Mouse (Mus musculus): ENCODE measurements at regions not wholly inside any gene's neighbourhood (a gene's known extent, or its start where the extent isn't known, plus 50 kb on each side); places are given as distances from the start of the nearest gene placed in this dataset.

GRCm38 (mm10) chr9:116511450-116511849 lies 336.3 kb upstream of the Tgfbr2 start:
- peak; percentile 10 for DNase-seq

GRCm38 (mm10) chr9:116507756-116508155 lies 332.6 kb upstream of the Tgfbr2 start:
- no peak for DNase-seq

GRCm38 (mm10) chr9:116502831-116503230 lies 327.7 kb upstream of the Tgfbr2 start:
- DNase-seq: no peak

- DNase-seq: no peak
Measured at GRCm38 (mm10) chr9:116500951-116501350, 325.8 kb upstream of the Tgfbr2 start.

GRCm38 (mm10) chr9:116491227-116491626 lies 316.1 kb upstream of the Tgfbr2 start:
- no peak for DNase-seq

- DNase-seq: peak; percentile 22
Measured at GRCm38 (mm10) chr9:116489787-116490186, 314.6 kb upstream of the Tgfbr2 start.

- DNase-seq: no peak
Measured at GRCm38 (mm10) chr9:116489273-116489672, 314.1 kb upstream of the Tgfbr2 start.

- no peak for DNase-seq
Measured at GRCm38 (mm10) chr9:116477309-116477708, 302.1 kb upstream of the Tgfbr2 start.

- no peak for DNase-seq
Measured at GRCm38 (mm10) chr9:116475206-116475955, 300.2 kb upstream of the Tgfbr2 start.

GRCm38 (mm10) chr9:116472855-116473254 lies 297.7 kb upstream of the Tgfbr2 start:
- no peak for DNase-seq

- no peak for DNase-seq
Measured at GRCm38 (mm10) chr9:116468569-116469250, 293.6 kb upstream of the Tgfbr2 start.

- no peak for DNase-seq
Measured at GRCm38 (mm10) chr9:116466336-116466735, 291.2 kb upstream of the Tgfbr2 start.

GRCm38 (mm10) chr9:116464626-116465025 lies 289.5 kb upstream of the Tgfbr2 start:
- no peak for DNase-seq

- DNase-seq: no peak
Measured at GRCm38 (mm10) chr9:116462232-116462631, 287.1 kb upstream of the Tgfbr2 start.

- DNase-seq: no peak
Measured at GRCm38 (mm10) chr9:116460022-116460421, 284.9 kb upstream of the Tgfbr2 start.

GRCm38 (mm10) chr9:116452050-116452449 lies 276.9 kb upstream of the Tgfbr2 start:
- DNase-seq: no peak

- no peak for DNase-seq
Measured at GRCm38 (mm10) chr9:116450829-116451228, 275.7 kb upstream of the Tgfbr2 start.

GRCm38 (mm10) chr9:116447734-116448133 lies 272.6 kb upstream of the Tgfbr2 start:
- DNase-seq: no peak

- DNase-seq: no peak
Measured at GRCm38 (mm10) chr9:116438580-116438979, 263.4 kb upstream of the Tgfbr2 start.

- no peak for DNase-seq
Measured at GRCm38 (mm10) chr9:116434414-116434813, 259.3 kb upstream of the Tgfbr2 start.

- no peak for DNase-seq
Measured at GRCm38 (mm10) chr9:116429061-116429460, 253.9 kb upstream of the Tgfbr2 start.

GRCm38 (mm10) chr9:116428475-116428874 lies 253.3 kb upstream of the Tgfbr2 start:
- no peak for DNase-seq

GRCm38 (mm10) chr9:116427278-116427677 lies 252.1 kb upstream of the Tgfbr2 start:
- DNase-seq: no peak

GRCm38 (mm10) chr9:116426269-116426999 lies 251.3 kb upstream of the Tgfbr2 start:
- DNase-seq: peak; percentile 87

Measured in lung, postnatal 14 days (tissue).